Mouse (Mus musculus): Measurements from ENCODE around the gene Tinf2.

DNA sequence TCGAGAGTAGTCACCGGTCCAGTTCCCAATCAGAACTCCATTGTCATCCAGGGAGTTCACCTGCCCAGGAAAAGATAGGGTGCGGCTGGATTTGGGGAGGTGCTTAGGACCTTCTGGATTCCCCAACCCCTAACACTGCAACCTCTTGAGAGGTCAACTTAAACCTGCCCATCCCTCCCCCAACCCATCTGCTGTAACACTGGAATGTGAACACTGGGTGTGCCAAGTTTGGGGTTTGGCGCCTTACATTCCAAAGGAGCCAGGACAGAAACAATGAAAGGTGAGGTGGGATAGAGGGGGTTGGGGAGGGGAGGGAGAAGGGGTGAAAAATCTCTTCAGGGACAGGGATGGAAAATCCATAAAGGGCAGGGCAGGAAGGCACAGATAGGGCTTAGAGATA, 27.9 kb upstream of the Tinf2 start:
- TF ChIP-seq POLR2A (IDR thresholded peaks at IDR 0.05; ENCODE audit: extremely low read depth, insufficient read depth, low read length), result no peak
- no peak for TF ChIP-seq CTCF (IDR thresholded peaks at IDR 0.05; ENCODE audit: extremely low read depth, insufficient read depth, low read length)
